In genomic region chr7:141892151-141892550, GRCm38 (mm10) we compare ENCODE assay signal across 26 mouse cellular contexts. TPM values are rescaled to one million over a fixed set of nuclear protein-coding genes. Genes with fewer than 3 reads are reported as not detected.
A peak's percentile ranks its signal among the peaks of the same experiment; 100 is the strongest.
DNase-seq lines count a peak whose midpoint lies in the region; ATAC-seq and TF ChIP-seq lines count a peak whose summit lies in the region.
"Had no signal": no experiment of that assay in that cellular context is flagged by ENCODE, and none has a peak within 500 bp of the region (broad histone marks: within the 10 kb centered on the region; RNA-seq: fewer than 3 reads in every experiment).

No protein-coding gene starts in this region.

- H3K9me3 ChIP-seq in CH12.LX (replicated peaks; ENCODE audit: low read length): no peaks in the 10 kb centered on the region
- H3K9me3 ChIP-seq in midbrain, embryonic 16.5 days (replicated peaks; ENCODE audit: control insufficient read depth, low read length, poor library complexity, severe bottlenecking): no peaks in the 10 kb centered on the region
- H3K9me3 ChIP-seq: embryonic facial prominence, embryonic 15.5 days; forebrain, embryonic 12.5 days; heart, embryonic 13.5 days had no signal

- no peak for TF ChIP-seq EP300 in CH12.LX (IDR thresholded peaks at IDR 0.05; ENCODE audit: low read length)

- no peak overlapping the region for H3K4me2 ChIP-seq in CH12.LX (ENCODE audit: insufficient read depth, low read depth, poor library complexity, severe bottlenecking)
- no peak overlapping the region for H3K4me2 ChIP-seq in midbrain, embryonic 16.5 days (ENCODE audit: low read length)
- H3K4me2 ChIP-seq: embryonic facial prominence, embryonic 15.5 days; forebrain, embryonic 12.5 days; heart, embryonic 13.5 days had no signal

- TF ChIP-seq POLR2A in CH12.LX (IDR thresholded peaks at IDR 0.05; ENCODE audit: low read depth, low read length): no peak
- TF ChIP-seq POLR2A in cerebellum, adult 2 months (IDR thresholded peaks at IDR 0.05; ENCODE audit: borderline replicate concordance, insufficient read depth, low read length): no peak

- H3K27me3 ChIP-seq in CH12.LX (replicated peaks): no peaks in the 10 kb centered on the region
- no peaks in the 10 kb centered on the region for H3K27me3 ChIP-seq in cerebellum, adult 2 months (ENCODE audit: control insufficient read depth, insufficient read depth, low read length)
- H3K27me3 ChIP-seq in midbrain, embryonic 16.5 days (ENCODE audit: control insufficient read depth, insufficient read depth, low read depth, low read length): no peaks in the 10 kb centered on the region
- H3K27me3 ChIP-seq: embryonic facial prominence, embryonic 15.5 days; forebrain, embryonic 12.5 days; heart, embryonic 13.5 days had no signal

- no peak for TF ChIP-seq RAD21 in CH12.LX (IDR thresholded peaks at IDR 0.05; ENCODE audit: low read depth, low read length)

- 51% methylated on average over 7 of the region's 7 CpGs for WGBS in cerebellum, adult 2 months
- 97% methylated on average over 7 of the region's 7 CpGs for WGBS in midbrain, embryonic 16.5 days

- H3K27ac ChIP-seq in CH12.LX (ENCODE audit: insufficient read depth, low read depth): 0 out of 2 replicates have a peak overlapping the region, but pooled peaks have one; percentile 13
- no peak overlapping the region for H3K27ac ChIP-seq in cerebellum, adult 2 months (ENCODE audit: insufficient read depth, low read length)
- H3K27ac ChIP-seq in midbrain, embryonic 16.5 days (ENCODE audit: low read length): no peak overlapping the region
- H3K27ac ChIP-seq: embryonic facial prominence, embryonic 15.5 days; forebrain, embryonic 12.5 days; heart, embryonic 13.5 days had no signal

- no peak for ATAC-seq in cerebellum, adult (ENCODE audit: insufficient number of reproducible peaks, low FRiP score, low TSS enrichment)
- no peak for ATAC-seq in midbrain, embryonic 16.5 days
- ATAC-seq: forebrain, embryonic 16.5 days; hindbrain, embryonic 16.5 days; inflammation-experienced regulatory T-cells, adult 6 months; intestine, postnatal 0 days had no signal

- dilution Hi-C loops in CH12.LX (cut with MboI; ENCODE audit: extremely low pct_ligation_motif_present, extremely low pct_unique_long_range_greater_than_20kb, low sequenced_read_pairs): no loop called here

- H3K4me1 ChIP-seq in CH12.LX (ENCODE audit: control insufficient read depth in 1 of 2, insufficient read depth in 2 of 2): peaks cover 0 to 5% of the 10 kb centered on the region in 2 experiments; a peak in 1 of 4 replicates
- H3K4me1 ChIP-seq in cerebellum, adult 2 months (ENCODE audit: control insufficient read depth, insufficient read depth, low read length): peaks cover 12% of the 10 kb centered on the region
- no peaks in the 10 kb centered on the region for H3K4me1 ChIP-seq in midbrain, embryonic 16.5 days (ENCODE audit: control insufficient read depth, insufficient read depth, low read length)
- H3K4me1 ChIP-seq: embryonic facial prominence, embryonic 15.5 days; forebrain, embryonic 12.5 days had no signal

- no peak overlapping the region for H3K4me3 ChIP-seq in CH12.LX (replicated peaks in 1 of 3; ENCODE audit: low read depth in 2 of 3, low read length in 2 of 3, poor library complexity in 1 of 3)
- H3K4me3 ChIP-seq in cerebellum, adult 2 months (replicated peaks; ENCODE audit: insufficient read depth, low read depth, low read length): no peak overlapping the region
- no peak overlapping the region for H3K4me3 ChIP-seq in midbrain, embryonic 16.5 days (ENCODE audit: low read depth, low read length)
- H3K4me3 ChIP-seq: embryonic facial prominence, embryonic 15.5 days; erythroblast, embryonic 14.5 days; forebrain, embryonic 12.5 days; heart, embryonic 13.5 days had no signal

- peaks cover 10% of the 10 kb centered on the region for H3K79me2 ChIP-seq in CH12.LX (replicated peaks; ENCODE audit: control insufficient read depth, extremely low read depth, insufficient read depth, poor library complexity, severe bottlenecking)

- peaks cover 49 to 81% of the 10 kb centered on the region in 2 experiments for H3K36me3 ChIP-seq in CH12.LX (replicated peaks in 1 of 2; ENCODE audit: control insufficient read depth in 1 of 2, insufficient read depth in 1 of 2, low read length in 1 of 2)
- H3K36me3 ChIP-seq in midbrain, embryonic 16.5 days (ENCODE audit: control insufficient read depth, insufficient read depth, low read length): peaks cover 47% of the 10 kb centered on the region

- peak; percentile 43 to 61 for DNase-seq in cerebellum, adult 18-20 months
- no peak for DNase-seq in CH12.LX (ENCODE audit: extremely low read depth)
- peak; percentile 52 to 62 for DNase-seq in cerebellum, adult 2 months
- DNase-seq in cerebellum, postnatal 14 days: peak; percentile 58 to 71
- DNase-seq in spleen, postnatal 10 days (ENCODE audit: low spot score in 2 of 2): no peak
- DNase-seq in gastrocnemius, postnatal 4 days (ENCODE audit: low spot score in 2 of 2): no peak
- DNase-seq: adrenal gland, adult 2 months; adrenal gland, postnatal 25 days; embryo, embryonic 11 days; gastrocnemius, postnatal 14 days; heart, adult 11 months; heart, postnatal 36 days; kidney, adult 9 months had no signal

- no peak overlapping the region for H3K9ac ChIP-seq in CH12.LX (ENCODE audit: insufficient read depth, low read depth)
- no peak overlapping the region for H3K9ac ChIP-seq in midbrain, embryonic 16.5 days (ENCODE audit: low read depth, low read length)
- H3K9ac ChIP-seq: embryonic facial prominence, embryonic 15.5 days; forebrain, embryonic 12.5 days; heart, embryonic 13.5 days had no signal

- TF ChIP-seq CTCF in CH12.LX (conservative IDR thresholded peaks at IDR 0.05 in 1 of 2, IDR thresholded peaks at IDR 0.05 in 1 of 2; ENCODE audit: low read depth in 2 of 2, low read length in 2 of 2): no peak
- no peak for TF ChIP-seq CTCF in cerebellum, adult 2 months (IDR thresholded peaks at IDR 0.05; ENCODE audit: borderline replicate concordance, insufficient read depth, low read depth, low read length)

- in situ Hi-C loops in CH12.LX (cut with MboI; ENCODE audit: low pct_ligation_motif_present, low pct_unique_long_range_greater_than_20kb, low sequenced_read_pairs): no loop called here

TF ChIP-seq in CH12.LX, 34 proteins besides CTCF, POLR2A, EP300 and RAD21:
- no peak for TF ChIP-seq TCF12 (IDR thresholded peaks at IDR 0.05; ENCODE audit: low read depth, low read length)
- no peak for TF ChIP-seq JUND (conservative IDR thresholded peaks at IDR 0.05; ENCODE audit: low read depth, low read length)
- TF ChIP-seq ELF1 (IDR thresholded peaks at IDR 0.05; ENCODE audit: low read depth, low read length): no peak
- TF ChIP-seq CHD2 (IDR thresholded peaks at IDR 0.05; ENCODE audit: low read length): no peak
- TF ChIP-seq E2F4 (IDR thresholded peaks at IDR 0.05; ENCODE audit: insufficient replicate concordance, low read depth, low read length): no peak
- TF ChIP-seq NELFE (IDR thresholded peaks at IDR 0.05; ENCODE audit: low read depth, low read length): no peak
- no peak for TF ChIP-seq MEF2A (IDR thresholded peaks at IDR 0.05; ENCODE audit: borderline replicate concordance, low read depth, low read length)
- no peak for TF ChIP-seq IRF4 (IDR thresholded peaks at IDR 0.05; ENCODE audit: low read depth, low read length)
- TF ChIP-seq MXI1 (IDR thresholded peaks at IDR 0.05; ENCODE audit: low read depth, low read length): no peak
- no peak for TF ChIP-seq MAFK (IDR thresholded peaks at IDR 0.05; ENCODE audit: insufficient replicate concordance, low read length)
- no peak for TF ChIP-seq SIN3A (IDR thresholded peaks at IDR 0.05; ENCODE audit: low read length)
- TF ChIP-seq JUN (IDR thresholded peaks at IDR 0.05; ENCODE audit: insufficient read depth, low read depth, low read length): no peak
- no peak for TF ChIP-seq ZNF384 (IDR thresholded peaks at IDR 0.05; ENCODE audit: low read depth, low read length)
- TF ChIP-seq POLR2AphosphoS2 (IDR thresholded peaks at IDR 0.05; ENCODE audit: low read depth, low read length): no peak
- no peak for TF ChIP-seq MAX (IDR thresholded peaks at IDR 0.05; ENCODE audit: low read length)
- TF ChIP-seq ZKSCAN1 (IDR thresholded peaks at IDR 0.05; ENCODE audit: borderline replicate concordance, low read depth, low read length): no peak

RNA-seq across cellular contexts. Expression of gene Tollip, which starts 26.2 kb away (rescaled TPM):
- total RNA-seq in CH12.LX (2012; rRNA removed) (16.9 and 18.8 TPM in 2 replicates), CH12.LX (2014; rRNA removed) (22.3 and 22.8 TPM in 2 replicates)
- polyA plus RNA-seq in CH12.LX (2012; ENCODE audit: insufficient read length, low read depth): 24.4 and 29.6 TPM in 2 replicates
- 151 and 161 TPM in 2 replicates for polyA plus RNA-seq in cerebellum, adult 2 months (2012; rRNA removed)
- 80.9 and 86.6 TPM in 2 replicates for polyA plus RNA-seq in midbrain, embryonic 16.5 days (2015; fragmentation: Nextera tagmentation; extraction: Ambion mirVana)
- 10 to 100 TPM; 31.1 to 34.3 TPM for total RNA-seq in gastrocnemius, postnatal 4 days (2021)

RNA-seq across cellular contexts. Expression of gene Muc5b, which starts 53.3 kb away (rescaled TPM):
- total RNA-seq in CH12.LX (2012; rRNA removed) (not detected in 2 replicates), CH12.LX (2014; rRNA removed) (not detected in 2 replicates)
- polyA plus RNA-seq in CH12.LX (2012; ENCODE audit: insufficient read length, low read depth): not detected in 2 replicates
- polyA plus RNA-seq in cerebellum, adult 2 months (2012; rRNA removed): under 0.01 TPM in 1 of 2 replicates, not detected in the other
- 0.03 and 0.04 TPM in 2 replicates for polyA plus RNA-seq in midbrain, embryonic 16.5 days (2015; fragmentation: Nextera tagmentation; extraction: Ambion mirVana)
- under 1 TPM; 0.02 to 0.21 TPM for total RNA-seq in gastrocnemius, postnatal 4 days (2021)
- total RNA-seq: adrenal gland, adult 2 months; adrenal gland, postnatal 25 days; gastrocnemius, adult 18-20 months; gastrocnemius, postnatal 14 days; heart, postnatal 36 days had no signal
- polyA plus RNA-seq: adrenal gland, adult 2 months; embryonic facial prominence, embryonic 11.5 days; erythroblast, embryonic 14.5 days; inflammation-experienced regulatory T-cells, adult 6 months had no signal

RNA-seq across cellular contexts. Expression of gene Brsk2, which starts 57.4 kb away (rescaled TPM):
- total RNA-seq in CH12.LX (2012; rRNA removed): 10.7 and 10.9 TPM in 2 replicates
- total RNA-seq in CH12.LX (2014; rRNA removed): 5.3 and 5.4 TPM in 2 replicates
- polyA plus RNA-seq in CH12.LX (2012; ENCODE audit: insufficient read length, low read depth): 8.8 and 11.0 TPM in 2 replicates
- polyA plus RNA-seq in cerebellum, adult 2 months (2012; rRNA removed): 173 and 182 TPM in 2 replicates
- polyA plus RNA-seq in midbrain, embryonic 16.5 days (2015; fragmentation: Nextera tagmentation; extraction: Ambion mirVana): 21.8 and 23.9 TPM in 2 replicates
- under 1 TPM; 0.78 to 0.96 TPM for total RNA-seq in gastrocnemius, postnatal 4 days (2021)
- total RNA-seq: common myeloid progenitor, adult 5-6 weeks had no signal

Comparison
In these comparisons a context has a peak if more than half of its experiments do, and no peak if none do; other contexts are left out.
1. DNase-seq: peak in cerebellum, adult 18-20 months (2 of 2), cerebellum, adult 2 months (2 of 2) and cerebellum, postnatal 14 days (2 of 2); none in CH12.LX (single experiment), spleen, postnatal 10 days (0 of 2) and gastrocnemius, postnatal 4 days (0 of 2).